In genomic region chr9:107355870-107356765, GRCm38 (mm10) we compare ENCODE assay signal across 9 mouse cellular contexts. TPM values are rescaled to one million over a fixed set of nuclear protein-coding genes. Genes with fewer than 3 reads are reported as not detected.
DNase-seq lines count a peak whose midpoint lies in the region; ATAC-seq and TF ChIP-seq lines count a peak whose summit lies in the region.
"Had no signal": no experiment of that assay in that cellular context is flagged by ENCODE, and none has a peak within 500 bp of the region (broad histone marks: within the 10 kb centered on the region; RNA-seq: fewer than 3 reads in every experiment).

No protein-coding gene starts in this region.

- intact Hi-C loops in heart, postnatal 10 days (cut with DNase I): loop anchor here (1.0 to 5.0 kb wide), 2 partner anchors 62 to 454 kb away; no protein-coding TSS in a partner anchor

- TF ChIP-seq POLR2A in ES-Bruce4 (IDR thresholded peaks at IDR 0.05; ENCODE audit: insufficient read depth, low read length): no peak

- TF ChIP-seq CTCF in ES-Bruce4 (IDR thresholded peaks at IDR 0.05; ENCODE audit: low read depth, low read length): peak; percentile 74
- TF ChIP-seq CTCF in kidney, postnatal 0 days (IDR thresholded peaks at IDR 0.05; ENCODE audit: low read depth): peak; percentile 69
- peak; percentile 72 for TF ChIP-seq CTCF in lung, embryonic 14.5 days (IDR thresholded peaks at IDR 0.05; ENCODE audit: low read depth)

- H3K4me2 ChIP-seq in heart, embryonic 11.5 days: no peak overlapping the region
- no peak overlapping the region for H3K4me2 ChIP-seq in kidney, postnatal 0 days (ENCODE audit: low read length)
- H3K4me2 ChIP-seq in lung, embryonic 14.5 days: no peak overlapping the region
- H3K4me2 ChIP-seq: liver, embryonic 15.5 days had no signal

- no peaks in the 10 kb centered on the region for H3K9me3 ChIP-seq in heart, embryonic 11.5 days (replicated peaks; ENCODE audit: control insufficient read depth, low read length)
- H3K9me3 ChIP-seq in ES-Bruce4 (replicated peaks; ENCODE audit: control insufficient read depth, insufficient read depth, low read length, poor library complexity, severe bottlenecking): no peaks in the 10 kb centered on the region
- H3K9me3 ChIP-seq in kidney, postnatal 0 days (replicated peaks; ENCODE audit: low read length): no peaks in the 10 kb centered on the region
- H3K9me3 ChIP-seq in lung, embryonic 14.5 days (ENCODE audit: low read depth, low read length): no peaks in the 10 kb centered on the region
- H3K9me3 ChIP-seq: liver, embryonic 15.5 days had no signal

- no peak overlapping the region for H3K9ac ChIP-seq in heart, embryonic 11.5 days (ENCODE audit: low read depth, low read length)
- no peak overlapping the region for H3K9ac ChIP-seq in ES-Bruce4 (ENCODE audit: low read depth, poor library complexity, severe bottlenecking)
- H3K9ac ChIP-seq in kidney, postnatal 0 days (ENCODE audit: low read depth, low read length): no peak overlapping the region
- no peak overlapping the region for H3K9ac ChIP-seq in lung, embryonic 14.5 days
- H3K9ac ChIP-seq: liver, embryonic 15.5 days had no signal

- no peak for ATAC-seq in heart, embryonic 11.5 days (replicated peaks; ENCODE audit: insufficient number of reproducible peaks, low FRiP score, low TSS enrichment)
- no peak for ATAC-seq in kidney, postnatal 0 days (replicated peaks; ENCODE audit: low FRiP score, low read depth)
- ATAC-seq in lung, embryonic 14.5 days (ENCODE audit: insufficient read depth): peak; percentile 39; the same call in 1 of the 2 replicates

- TF ChIP-seq EP300 in ES-Bruce4 (IDR thresholded peaks at IDR 0.05; ENCODE audit: insufficient read depth, low read depth, low read length): no peak

- WGBS in heart, embryonic 11.5 days (ENCODE audit: insufficient replicate concordance): 48% methylated on average over 7 of the region's 7 CpGs
- 53% methylated on average over 7 of the region's 7 CpGs for WGBS in kidney, postnatal 0 days
- 47% methylated on average over 7 of the region's 7 CpGs for whole genome bisulfite sequencing in lung, embryonic 14.5 days

- peaks cover 12% of the 10 kb centered on the region for H3K4me1 ChIP-seq in heart, embryonic 11.5 days (ENCODE audit: control insufficient read depth, insufficient read depth, low read length)
- no peaks in the 10 kb centered on the region for H3K4me1 ChIP-seq in ES-Bruce4 (ENCODE audit: control insufficient read depth, insufficient read depth, low read length)
- 0 out of 2 replicates have a peak, but pooled peaks cover 4% of the 10 kb centered on the region for H3K4me1 ChIP-seq in kidney, postnatal 0 days (replicated peaks; ENCODE audit: insufficient read depth, low read length)
- H3K4me1 ChIP-seq in lung, embryonic 14.5 days (ENCODE audit: insufficient read depth): no peaks in the 10 kb centered on the region

- H3K4me3 ChIP-seq in heart, embryonic 11.5 days (ENCODE audit: low read depth, low read length): no peak overlapping the region
- no peak overlapping the region for H3K4me3 ChIP-seq in ES-Bruce4 (ENCODE audit: low read depth, low read length)
- no peak overlapping the region for H3K4me3 ChIP-seq in kidney, postnatal 0 days (replicated peaks; ENCODE audit: low read depth, low read length)
- no peak overlapping the region for H3K4me3 ChIP-seq in lung, embryonic 14.5 days (ENCODE audit: low read depth, low read length)
- H3K4me3 ChIP-seq: liver, embryonic 15.5 days had no signal

- no peaks in the 10 kb centered on the region for H3K36me3 ChIP-seq in heart, embryonic 11.5 days (ENCODE audit: control insufficient read depth, insufficient read depth, low read length)
- no peaks in the 10 kb centered on the region for H3K36me3 ChIP-seq in ES-Bruce4 (ENCODE audit: control insufficient read depth, insufficient read depth, low read length, poor library complexity, severe bottlenecking)
- no peaks in the 10 kb centered on the region for H3K36me3 ChIP-seq in kidney, postnatal 0 days (ENCODE audit: insufficient read depth, low read length)
- no peaks in the 10 kb centered on the region for H3K36me3 ChIP-seq in lung, embryonic 14.5 days (ENCODE audit: insufficient read depth)
- H3K36me3 ChIP-seq: liver, embryonic 15.5 days had no signal

- DNase-seq in heart, postnatal 10 days: peak; percentile 71 to 78
- peak; percentile 78 for DNase-seq in cerebellum, adult 11 months
- peak; percentile 29 to 84 for DNase-seq in frontal cortex, adult 2 months (ENCODE audit: extremely low spot score in 1 of 2, low spot score in 1 of 2)
- peak; percentile 75 for DNase-seq in kidney, postnatal 0 days (ENCODE audit: low spot score)
- DNase-seq in lung, embryonic 14.5 days: peak; percentile 86
- peak; percentile 70 for DNase-seq in right cerebral cortex, postnatal 4 days

- peaks cover 8% of the 10 kb centered on the region; the same call in 1 of the 2 replicates for H3K27me3 ChIP-seq in heart, embryonic 11.5 days (ENCODE audit: control insufficient read depth, insufficient read depth, low read length)
- no peaks in the 10 kb centered on the region for H3K27me3 ChIP-seq in ES-Bruce4 (ENCODE audit: control insufficient read depth, insufficient read depth, low read length, poor library complexity, severe bottlenecking)
- H3K27me3 ChIP-seq in kidney, postnatal 0 days (ENCODE audit: insufficient read depth, low read length): peaks cover 5% of the 10 kb centered on the region
- H3K27me3 ChIP-seq in lung, embryonic 14.5 days (ENCODE audit: insufficient read depth, low read length): no peaks in the 10 kb centered on the region; the same call in 1 of the 2 replicates

- H3K27ac ChIP-seq in heart, embryonic 11.5 days (ENCODE audit: low read depth, low read length): no peak overlapping the region
- no peak overlapping the region for H3K27ac ChIP-seq in ES-Bruce4 (ENCODE audit: insufficient read depth, low read length)
- no peak overlapping the region for H3K27ac ChIP-seq in kidney, postnatal 0 days
- no peak overlapping the region for H3K27ac ChIP-seq in lung, embryonic 14.5 days (ENCODE audit: low read depth)
- H3K27ac ChIP-seq: liver, embryonic 15.5 days had no signal

RNA-seq across cellular contexts. Expression of gene 6430571L13Rik, which starts 15.7 kb away (rescaled TPM):
- 10 to 100 TPM in 1 of 2 experiments, 1 to 10 TPM in 1; 8.9 to 11.4 TPM for total RNA-seq in heart, postnatal 10 days (2021)
- polyA plus RNA-seq in heart, embryonic 11.5 days (2014; fragmentation: Nextera tagmentation; extraction: Ambion mirVana): 0.66 and 0.92 TPM in 2 replicates
- polyA plus RNA-seq in ES-Bruce4 (2011; ENCODE audit: insufficient read depth, insufficient read length, low read depth, missing spikeins): 0.30 and 0.43 TPM in 2 replicates
- polyA plus RNA-seq in frontal cortex, adult 2 months (2012; rRNA removed): 26.2 and 26.8 TPM in 2 replicates
- 2.0 and 2.2 TPM in 2 replicates for polyA plus RNA-seq in kidney, postnatal 0 days (2015; fragmentation: Nextera tagmentation; extraction: Ambion mirVana)
- polyA plus RNA-seq in lung, embryonic 14.5 days (2014; fragmentation: Nextera tagmentation; extraction: Ambion mirVana): 0.27 and 0.28 TPM in 2 replicates

RNA-seq across cellular contexts. Expression of gene Hemk1, which starts 18.0 kb away (rescaled TPM):
- total RNA-seq in heart, postnatal 10 days (2021): 10 to 100 TPM; 16.8 to 17.0 TPM
- 10.6 and 12.1 TPM in 2 replicates for polyA plus RNA-seq in heart, embryonic 11.5 days (2014; fragmentation: Nextera tagmentation; extraction: Ambion mirVana)
- 8.1 and 11.0 TPM in 2 replicates for polyA plus RNA-seq in ES-Bruce4 (2011; ENCODE audit: insufficient read depth, insufficient read length, low read depth, missing spikeins)
- 31.9 and 39.1 TPM in 2 replicates for polyA plus RNA-seq in frontal cortex, adult 2 months (2012; rRNA removed)
- polyA plus RNA-seq in kidney, postnatal 0 days (2015; fragmentation: Nextera tagmentation; extraction: Ambion mirVana): 10.1 and 11.5 TPM in 2 replicates
- 9.8 and 11.3 TPM in 2 replicates for polyA plus RNA-seq in lung, embryonic 14.5 days (2014; fragmentation: Nextera tagmentation; extraction: Ambion mirVana)

RNA-seq across cellular contexts. Expression of gene Cacna2d2, which starts 43.3 kb away (rescaled TPM):
- 10 to 100 TPM in 1 of 2 experiments, 1 to 10 TPM in 1; 7.3 to 13.2 TPM for total RNA-seq in heart, postnatal 10 days (2021)
- polyA plus RNA-seq in heart, embryonic 11.5 days (2014; fragmentation: Nextera tagmentation; extraction: Ambion mirVana): 5.9 and 7.1 TPM in 2 replicates
- 3.2 and 3.9 TPM in 2 replicates for polyA plus RNA-seq in ES-Bruce4 (2011; ENCODE audit: insufficient read depth, insufficient read length, low read depth, missing spikeins)
- 33.1 and 35.7 TPM in 2 replicates for polyA plus RNA-seq in frontal cortex, adult 2 months (2012; rRNA removed)
- 0.64 TPM in 2 replicates for polyA plus RNA-seq in kidney, postnatal 0 days (2015; fragmentation: Nextera tagmentation; extraction: Ambion mirVana)
- polyA plus RNA-seq in lung, embryonic 14.5 days (2014; fragmentation: Nextera tagmentation; extraction: Ambion mirVana): 0.18 TPM in 1 of 2 replicates, not detected in the other
